Mouse (Mus musculus) small intestine, adult 2 months (tissue): ENCODE measurements around the gene Vsx2. TPM values are rescaled to one million over a fixed set of nuclear protein-coding genes. Genes with fewer than 3 reads are reported as not detected.

ENCODE experiments used
- H3K27ac ChIP-seq: fragments of 200-500 bp; 2 replicates; pipeline ENCODE4 v1.5.1; 2012; ENCODE audit warnings: low read depth, low read length, control low read depth, inconsistent platforms; ENCODE audit not compliant: insufficient read depth
- H3K27me3 ChIP-seq: fragments of 200-500 bp; 2 replicates; pipeline ENCODE4 v1.6.1; 2012; ENCODE audit warnings: mild to moderate bottlenecking, moderate library complexity, low read length, inconsistent platforms; ENCODE audit not compliant: control insufficient read depth, insufficient read depth
- H3K36me3 ChIP-seq: fragments of 200-500 bp; 2 replicates; pipeline ENCODE4 v1.6.1; 2012; ENCODE audit warnings: mild to moderate bottlenecking, low read length, control low read depth, inconsistent platforms; ENCODE audit not compliant: control insufficient read depth, insufficient read depth
- H3K4me1 ChIP-seq: fragments of 200-500 bp; 2 replicates; pipeline ENCODE4 v1.6.1; 2012; ENCODE audit warnings: low read length, inconsistent platforms, mixed read lengths; ENCODE audit not compliant: control insufficient read depth, insufficient read depth, insufficient read length
- H3K4me3 ChIP-seq: fragments of 200-500 bp; 2 replicates; pipeline ENCODE4 v1.5.1; 2012; ENCODE audit warnings: low read depth, mild to moderate bottlenecking, control low read depth, inconsistent platforms, low read length, moderate library complexity
- CTCF ChIP-seq: fragments of 200-500 bp; IDR thresholded peaks from 2 replicates; pipeline ENCODE4 v1.5.1; 2012; ENCODE audit warnings: low read depth, mild to moderate bottlenecking, control low read depth, inconsistent platforms, low read length, moderate library complexity, mixed read lengths; ENCODE audit not compliant: insufficient replicate concordance, insufficient read length; ENCODE audit errors: extremely low read depth
- POLR2A ChIP-seq: fragments of 200-500 bp; IDR thresholded peaks from 2 replicates; pipeline ENCODE4 v1.6.1; 2012; ENCODE audit warnings: low read depth, mild to moderate bottlenecking, control low read depth, inconsistent platforms, low read length, moderate library complexity
- whole genome bisulfite sequencing: fragments of 180-500 bp; shearing (Covaris S2); methylation state at CpG from one replicate; pipeline ENCODE4 v1.1.7; 2018; 5-methylcytosine and 5-hydroxymethylcytosine counted together
- polyA plus RNA-seq: library from polyadenylated mRNA; depleted of rRNA; stranded (reverse); fragments of >200 nt; gene quantifications from 2 replicates; pipeline ENCODE4 v1.2.3, GENCODE M21; 2012

Vsx2 gene
- polyA plus RNA-seq, 1 experiment, result not detected

DNA sequence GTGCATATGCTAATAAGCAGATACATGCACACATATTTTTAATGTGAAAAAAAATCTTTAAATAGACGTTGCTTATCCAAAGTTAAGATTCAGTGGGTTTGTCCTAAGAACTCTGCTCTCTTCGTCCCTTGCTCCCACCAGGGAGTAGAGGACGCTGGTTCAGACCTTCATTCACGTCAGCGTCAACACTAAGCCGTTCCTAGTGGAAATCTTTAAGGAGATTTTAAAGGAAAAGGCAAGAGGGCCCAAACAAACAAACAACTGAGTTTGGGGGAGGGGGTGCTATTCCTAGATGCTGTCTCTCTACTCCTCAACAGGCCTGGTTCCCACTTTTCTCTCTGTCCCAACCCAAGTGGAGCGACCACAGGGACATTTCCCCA is 2.8 kb downstream of the Vsx2 start:
- Histone ChIP-seq H3K36me3 (no peaks in the 10 kb centered on the region), H3K4me3 (no peak overlapping the region), H3K27me3 (peaks cover 50% of the 10 kb centered on the region), H3K27ac (no peak overlapping the region), H3K4me1 (peaks cover 3% of the 10 kb centered on the region; the same call in 1 of the 2 replicates)
- TF ChIP-seq CTCF (no peak), POLR2A (no peak)
- 13% methylated on average over 7 of the region's 7 CpGs for WGBS

DNA sequence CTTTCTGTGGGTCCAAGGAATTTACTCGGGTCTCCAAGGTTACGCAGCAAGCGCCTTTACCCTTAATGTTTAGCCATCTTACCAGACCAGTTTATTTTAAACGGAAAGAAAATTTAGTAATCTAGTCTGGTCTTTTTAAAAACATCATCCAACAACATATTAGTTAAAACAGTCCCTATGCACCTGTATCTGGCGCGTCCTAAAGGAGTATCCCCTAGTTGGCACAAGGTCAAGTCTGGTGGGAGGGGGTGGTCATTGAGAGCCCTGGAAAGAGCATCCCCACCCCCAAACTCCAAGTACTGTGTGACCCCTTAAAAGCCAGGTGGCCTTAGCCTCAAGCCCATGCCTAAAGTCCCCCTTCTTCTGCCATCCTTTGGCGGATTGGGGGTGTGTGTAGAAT is 3.5 kb downstream of the Vsx2 start:
- TF ChIP-seq CTCF (no peak), POLR2A (no peak)
- no peaks in the 10 kb centered on the region for H3K36me3 ChIP-seq
- no peak overlapping the region for H3K4me3 ChIP-seq
- no peaks in the 10 kb centered on the region for H3K4me1 ChIP-seq
- 32% methylated on average over 7 of the region's 7 CpGs for WGBS
- H3K27me3 ChIP-seq, result peaks cover 50% of the 10 kb centered on the region
- H3K27ac ChIP-seq, result no peak overlapping the region

DNA sequence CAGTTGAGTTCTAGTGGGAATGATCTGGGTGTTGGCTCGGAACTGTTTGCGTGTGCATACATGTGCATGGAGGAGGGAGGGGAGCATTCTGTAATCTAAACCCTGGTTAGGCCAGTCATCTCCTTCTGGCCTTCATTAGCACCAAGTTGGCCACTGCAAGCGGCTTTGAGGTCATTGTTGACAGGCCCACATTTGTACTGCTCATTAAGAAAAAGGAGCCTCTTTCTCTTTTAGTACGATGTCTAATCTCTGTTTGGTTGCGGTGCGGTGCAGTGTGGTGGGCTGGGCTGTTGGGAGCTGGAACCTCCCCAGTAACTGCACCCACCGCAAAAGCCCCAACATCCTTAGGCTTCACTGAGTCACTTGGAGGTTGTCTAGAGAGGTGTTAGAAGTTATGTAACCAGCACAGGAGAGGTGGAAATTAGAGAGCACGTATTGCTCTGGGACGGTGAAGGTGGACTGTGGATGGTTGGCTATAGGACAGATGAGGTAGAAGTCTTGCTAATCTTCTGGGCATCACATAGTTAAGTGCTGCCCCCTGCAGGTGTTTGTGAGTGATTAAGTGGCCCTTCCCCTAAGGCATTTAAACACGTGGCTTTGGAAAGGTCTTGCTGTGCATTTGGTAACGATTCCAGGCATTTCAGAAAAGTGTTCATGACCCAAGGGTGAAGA is 8.3 kb downstream of the Vsx2 start:
- Histone ChIP-seq H3K36me3 (no peaks in the 10 kb centered on the region), H3K4me3 (no peak overlapping the region), H3K4me1 (no peaks in the 10 kb centered on the region), H3K27me3 (peaks cover 5% of the 10 kb centered on the region), H3K27ac (no peak overlapping the region)
- TF ChIP-seq CTCF, result no peak
- no peak for TF ChIP-seq POLR2A
- 72% methylated on average over 11 of the region's 11 CpGs for WGBS

GRCm38 (mm10) chr12:84578440-84578770 is 8.8 kb downstream of the Vsx2 start:
- Histone ChIP-seq H3K27me3 (peaks cover 3% of the 10 kb centered on the region; the same call in 1 of the 2 replicates), H3K4me3 (no peak overlapping the region), H3K4me1 (no peaks in the 10 kb centered on the region), H3K36me3 (no peaks in the 10 kb centered on the region), H3K27ac (no peak overlapping the region)
- WGBS, result 35% methylated on average over 5 of the region's 5 CpGs
- TF ChIP-seq POLR2A (no peak), CTCF (no peak)

DNA sequence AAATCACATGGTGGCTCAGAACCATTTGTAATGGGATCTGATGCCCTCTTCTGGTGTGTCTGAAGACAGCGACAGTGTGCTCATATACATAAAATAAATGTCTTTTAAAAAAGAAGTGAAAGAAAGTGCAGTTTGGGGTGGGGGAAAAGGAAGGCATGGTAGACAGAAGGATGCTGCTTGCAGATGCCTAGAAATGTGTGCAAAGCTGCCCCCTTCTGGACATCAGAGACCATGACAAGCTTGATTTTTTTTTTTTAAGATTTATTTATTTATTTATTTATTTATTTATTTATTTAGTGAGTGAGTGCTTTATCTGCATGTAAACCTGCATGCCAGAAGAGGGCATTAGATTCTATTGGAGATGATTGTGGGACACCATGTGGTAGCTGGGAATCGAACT is 11.7 kb downstream of the Vsx2 start:
- WGBS, result 96% methylated on average over 2 of the region's 2 CpGs
- TF ChIP-seq CTCF (no peak), POLR2A (no peak)
- H3K27me3 ChIP-seq, result no peaks in the 10 kb centered on the region

GRCm38 (mm10) chr12:84589825-84590761 is 20.5 kb downstream of the Vsx2 start:
- H3K4me3 ChIP-seq, result peak overlapping the region; percentile 60
- 1% methylated on average over 54 of the region's 54 CpGs for WGBS
- TF ChIP-seq POLR2A (no peak), CTCF (peak; percentile 100)
- no peaks in the 10 kb centered on the region for H3K36me3 ChIP-seq
- H3K4me1 ChIP-seq, result no peaks in the 10 kb centered on the region
- H3K27ac ChIP-seq, result no peak overlapping the region
- peaks cover 4% of the 10 kb centered on the region; the same call in 1 of the 2 replicates for H3K27me3 ChIP-seq

More for the DNA sequence above, 11.7 kb downstream of the Vsx2 start:
- H3K4me3 ChIP-seq, result no peak overlapping the region
- H3K36me3 ChIP-seq, result no peaks in the 10 kb centered on the region
- no peaks in the 10 kb centered on the region for H3K4me1 ChIP-seq
- H3K27ac ChIP-seq, result no peak overlapping the region

DNA sequence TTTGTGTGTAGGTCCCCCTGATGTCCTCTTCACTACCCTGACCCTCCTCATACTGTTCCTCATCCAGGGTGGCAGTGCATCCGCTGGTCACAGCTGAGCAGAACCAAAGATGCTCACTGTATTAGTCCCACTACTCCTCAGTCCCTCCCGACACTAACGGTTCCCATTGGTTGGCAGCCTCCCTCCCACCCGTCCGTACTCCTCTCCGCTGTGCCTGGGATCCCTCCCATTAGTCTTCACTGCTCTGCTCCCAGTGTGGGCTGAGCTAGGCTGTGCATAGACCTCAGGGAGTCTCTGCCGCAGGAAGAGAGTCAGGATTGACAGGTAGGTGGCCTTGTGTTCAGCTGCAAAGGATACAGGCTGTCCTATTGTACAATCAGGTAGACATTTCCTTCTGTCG is 28.8 kb downstream of the Vsx2 start:
- TF ChIP-seq CTCF (no peak), POLR2A (no peak)
- no peak overlapping the region for H3K4me3 ChIP-seq
- no peaks in the 10 kb centered on the region for H3K4me1 ChIP-seq
- no peak overlapping the region for H3K27ac ChIP-seq
- 28% methylated on average over 8 of the region's 8 CpGs for WGBS
- H3K36me3 ChIP-seq, result peaks cover 14% of the 10 kb centered on the region
- H3K27me3 ChIP-seq, result no peaks in the 10 kb centered on the region
